Mouse (Mus musculus) liver, embryonic 14.5 days (tissue): Measurements from ENCODE around the gene Tldc2.

ENCODE experiments used
- CTCF ChIP-seq: IDR thresholded peaks from 2 replicates; pipeline ENCODE4 v1.5.1; 2016; ENCODE audit warnings: antibody characterized with exemption, low read depth, control low read depth
- EP300 ChIP-seq: IDR thresholded peaks from 2 replicates; pipeline ENCODE4 v1.6.1; 2016; ENCODE audit warnings: antibody characterized with exemption, low read depth

GRCm38 (mm10) chr2:157072316-157072990 is 14.4 kb upstream of the Tldc2 start:
- TF ChIP-seq CTCF: no peak
- TF ChIP-seq EP300: no peak
